Mouse (Mus musculus) stomach, embryonic 14.5 days (tissue): ENCODE data around the gene Id2. TPM values are rescaled to one million over a fixed set of nuclear protein-coding genes. Genes with fewer than 3 reads are reported as not detected.

ENCODE experiments used
- ATAC-seq: fragments of 200-750 bp; cut with Nextera tagmentation; 2 replicates; pipeline ENCODE4 v1.8.0; 2017; ENCODE audit warnings: low read depth, moderate TSS enrichment; ENCODE audit not compliant: insufficient number of reproducible peaks, insufficient read depth, low FRiP score
- H3K27ac ChIP-seq: fragments of 300-500 bp; sonication (generic); 2 replicates; pipeline ENCODE4 v1.5.1; 2014; ENCODE audit warnings: mild to moderate bottlenecking, low read length, moderate library complexity, mixed read lengths
- H3K27me3 ChIP-seq: fragments of 300-500 bp; sonication (generic); 2 replicates; pipeline ENCODE4 v1.6.1; 2014; ENCODE audit warnings: low read length, control low read depth, mixed read lengths; ENCODE audit not compliant: control insufficient read depth, insufficient read depth
- H3K36me3 ChIP-seq: fragments of 300-500 bp; sonication (generic); 2 replicates; pipeline ENCODE4 v1.6.1; 2014; ENCODE audit warnings: mild to moderate bottlenecking, control low read depth, low read length, moderate library complexity, mixed read lengths; ENCODE audit not compliant: control insufficient read depth, insufficient read depth
- H3K4me1 ChIP-seq: fragments of 300-500 bp; sonication (generic); 2 replicates; pipeline ENCODE4 v1.6.1; 2014; ENCODE audit warnings: low read length, control low read depth, mixed read lengths; ENCODE audit not compliant: control insufficient read depth, insufficient read depth
- H3K4me2 ChIP-seq: fragments of 300-500 bp; sonication (generic); replicated peaks from 2 replicates; pipeline ENCODE4 v1.6.1; 2014; ENCODE audit warnings: low read depth, low read length, control low read depth
- H3K4me3 ChIP-seq: fragments of 300-500 bp; sonication (generic); 2 replicates; pipeline ENCODE4 v1.5.1; 2014; ENCODE audit warnings: low read depth, low read length, control low read depth
- H3K9ac ChIP-seq: fragments of 300-500 bp; sonication (generic); replicated peaks from 2 replicates; pipeline ENCODE4 v1.6.1; 2014; ENCODE audit warnings: low read depth, mild to moderate bottlenecking, control low read depth, low read length, moderate library complexity, mixed read lengths
- H3K9me3 ChIP-seq: fragments of 300-500 bp; sonication (generic); 2 replicates; pipeline ENCODE4 v1.6.1; 2016; ENCODE audit warnings: low read depth, low read length, control low read depth; ENCODE audit not compliant: control insufficient read depth
- WGBS: fragments of 180-500 bp; shearing (Covaris S2); extraction: QIAGEN DNeasy Blood & Tissue Kit; methylation state at CpG from one replicate; pipeline ENCODE4 v1.1.7; 2014; 5-methylcytosine and 5-hydroxymethylcytosine counted together
- polyA plus RNA-seq: library from polyadenylated mRNA; unstranded; fragments of >200 nt; fragmentation: Nextera tagmentation; extraction: Ambion mirVana; gene quantifications from 2 replicates; pipeline ENCODE4 v1.2.1, GENCODE M21; 2014

Gene Id2
- polyA plus RNA-seq, 1 experiment from 2014 or later, result 441 TPM

DNA sequence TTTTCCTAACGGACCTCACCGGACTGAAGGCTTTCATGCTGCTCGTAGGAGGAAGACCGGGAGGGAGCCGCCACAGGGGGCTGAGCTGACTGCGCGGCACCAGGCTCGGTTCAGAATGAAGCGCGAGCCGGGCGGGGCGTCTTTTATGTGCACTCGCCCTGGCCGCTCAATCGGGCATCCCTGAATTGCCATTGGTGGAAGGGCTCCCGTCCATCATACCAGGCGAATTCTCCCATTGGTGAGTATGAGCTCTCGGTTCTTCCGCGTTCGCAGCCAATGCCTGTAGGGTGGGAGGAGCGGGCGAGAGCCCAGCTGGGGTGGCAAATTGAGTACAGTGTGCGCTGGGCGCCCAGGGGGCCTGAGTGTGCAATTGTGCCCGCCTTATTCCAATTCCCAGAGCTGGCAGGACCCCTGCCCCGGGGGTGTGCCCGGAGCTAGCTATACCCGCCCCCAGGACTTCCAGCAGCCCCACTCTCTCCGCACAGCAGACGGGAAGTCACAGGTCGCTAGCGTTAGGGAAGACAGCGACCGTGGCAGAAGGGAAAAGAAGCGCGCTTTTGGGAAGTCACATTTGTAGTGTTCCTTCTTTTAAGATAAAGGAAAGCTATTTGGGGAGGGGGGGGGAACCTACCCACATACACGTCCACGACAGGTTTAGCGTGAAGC, 833 bp downstream of the Id2 start:
- Histone ChIP-seq H3K36me3 (no peaks in the 10 kb centered on the region), H3K4me3 (peak overlapping the region; percentile 56), H3K27ac (peak overlapping the region; percentile 94), H3K9ac (peak overlapping the region; percentile 58), H3K27me3 (no peaks in the 10 kb centered on the region), H3K4me1 (peaks cover 28% of the 10 kb centered on the region; the same call in 1 of the 2 replicates), H3K9me3 (no peaks in the 10 kb centered on the region), H3K4me2 (peak overlapping the region; percentile 66)
- under 1% methylated on average over 41 of the region's 41 CpGs for WGBS
- ATAC-seq, result peak; percentile 87

DNA sequence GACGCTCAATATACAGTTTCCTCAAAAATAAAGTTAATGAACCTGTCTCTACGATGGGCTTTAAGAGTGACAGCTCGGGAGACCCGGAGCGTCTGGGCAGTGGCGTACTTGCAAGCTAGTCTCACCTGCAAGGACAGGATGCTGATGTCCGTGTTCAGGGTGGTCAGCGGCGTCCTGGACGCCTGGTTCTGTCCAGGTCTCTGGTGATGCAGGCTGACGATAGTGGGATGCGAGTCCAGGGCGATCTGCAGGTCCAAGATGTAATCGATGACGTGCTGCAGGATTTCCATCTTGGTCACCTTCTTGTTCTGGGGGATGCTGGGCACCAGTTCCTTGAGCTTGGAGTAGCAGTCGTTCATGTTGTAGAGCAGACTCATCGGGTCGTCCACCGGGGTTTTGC, 1.4 kb downstream of the Id2 start:
- no peaks in the 10 kb centered on the region for H3K9me3 ChIP-seq
- no peak for ATAC-seq
- H3K4me1 ChIP-seq, result peaks cover 28% of the 10 kb centered on the region; the same call in 1 of the 2 replicates
- H3K4me3 ChIP-seq, result peak overlapping the region; percentile 56
- under 1% methylated on average over 19 of the region's 19 CpGs for WGBS
- H3K27ac ChIP-seq, result peak overlapping the region; percentile 75; the same call in 1 of the 2 replicates
- H3K27me3 ChIP-seq, result no peaks in the 10 kb centered on the region
- no peaks in the 10 kb centered on the region for H3K36me3 ChIP-seq
- H3K9ac ChIP-seq, result peak overlapping the region; percentile 58
- peak overlapping the region; percentile 66 for H3K4me2 ChIP-seq

DNA sequence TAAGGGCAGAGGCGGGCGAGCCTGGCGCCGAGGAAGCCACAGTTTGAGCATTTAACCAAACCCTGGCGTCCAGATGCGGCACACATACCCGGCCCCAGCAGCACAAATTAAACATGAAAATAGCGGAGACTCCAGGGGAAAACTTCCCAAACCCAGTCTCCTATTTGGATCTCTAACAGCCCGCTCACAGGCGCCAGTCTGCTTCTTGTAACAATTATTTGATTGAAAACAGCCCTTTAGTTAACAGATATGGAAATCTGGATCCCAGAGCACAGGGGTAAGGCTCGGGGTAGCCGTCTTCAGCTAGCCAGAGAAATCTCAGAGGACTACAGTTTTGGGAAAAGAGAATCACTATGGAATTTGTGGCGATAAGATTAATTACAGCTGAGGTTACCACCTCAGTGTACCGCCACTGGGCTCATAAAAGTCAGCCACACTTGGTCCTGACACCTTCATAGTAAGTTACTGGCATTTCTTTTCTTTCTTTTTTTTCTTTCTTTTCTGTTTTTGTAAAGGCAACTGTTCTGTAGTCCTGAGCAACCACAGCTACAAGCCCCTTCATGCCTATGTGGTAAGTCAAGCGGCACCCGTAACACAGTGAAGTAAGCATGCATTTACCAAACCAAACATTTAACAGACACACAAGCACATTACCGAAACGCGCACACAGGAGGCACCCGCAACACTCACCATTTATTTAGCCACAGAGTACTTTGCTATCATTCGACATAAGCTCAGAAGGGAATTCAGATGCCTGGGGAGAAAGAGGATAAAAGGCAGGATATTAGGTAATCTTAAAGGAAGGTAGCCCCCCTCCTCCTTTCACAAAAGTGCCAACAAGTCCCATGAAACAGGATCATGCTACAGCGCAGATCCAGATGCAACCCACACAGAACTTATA, 2.1 kb downstream of the Id2 start:
- no peaks in the 10 kb centered on the region for H3K27me3 ChIP-seq
- WGBS, result 1% methylated on average over 22 of the region's 22 CpGs

DNA sequence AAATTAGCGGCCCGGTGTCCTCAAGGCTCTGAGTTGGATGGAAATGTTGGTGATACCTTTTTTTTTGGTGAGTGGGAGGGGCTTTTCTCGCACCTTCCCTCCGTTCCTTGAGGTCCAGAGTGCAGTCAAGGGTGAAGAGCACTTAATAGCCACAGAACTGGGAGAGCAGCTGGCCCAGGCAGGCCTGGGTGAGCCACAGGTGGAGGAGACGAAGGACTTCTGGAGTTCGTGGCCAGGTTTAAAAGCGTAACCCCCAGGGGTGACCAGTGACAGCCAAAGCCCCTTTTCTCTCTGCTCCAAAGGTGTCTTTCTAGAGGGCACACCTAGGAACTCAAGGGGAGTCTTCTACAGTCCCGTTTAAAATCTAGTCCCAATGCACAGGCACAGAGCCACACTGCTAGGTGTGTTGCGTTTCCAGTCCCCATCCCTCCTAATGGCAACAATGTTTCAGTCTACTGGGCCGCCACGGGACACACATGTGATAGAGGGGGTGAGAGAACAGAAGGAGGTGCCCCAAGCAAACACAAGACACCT, 3.6 kb downstream of the Id2 start:
- WGBS, result 16% methylated on average over 11 of the region's 11 CpGs
- Histone ChIP-seq H3K4me1 (peaks cover 28% of the 10 kb centered on the region; the same call in 1 of the 2 replicates), H3K4me2 (peak overlapping the region; percentile 66), H3K9me3 (no peaks in the 10 kb centered on the region), H3K9ac (peak overlapping the region; percentile 25; the same call in 1 of the 2 replicates), H3K36me3 (no peaks in the 10 kb centered on the region), H3K4me3 (peak overlapping the region; percentile 56), H3K27me3 (no peaks in the 10 kb centered on the region), H3K27ac (peak overlapping the region; percentile 22; the same call in 1 of the 2 replicates)
- ATAC-seq, result no peak

More for the DNA sequence above, 2.1 kb downstream of the Id2 start:
- Histone ChIP-seq H3K4me3 (peak overlapping the region; percentile 56), H3K9me3 (no peaks in the 10 kb centered on the region), H3K4me1 (peaks cover 28% of the 10 kb centered on the region; the same call in 1 of the 2 replicates), H3K9ac (peak overlapping the region; percentile 58), H3K4me2 (peak overlapping the region; percentile 66), H3K27ac (peak overlapping the region; percentile 75), H3K36me3 (no peaks in the 10 kb centered on the region)
- ATAC-seq, result no peak

DNA sequence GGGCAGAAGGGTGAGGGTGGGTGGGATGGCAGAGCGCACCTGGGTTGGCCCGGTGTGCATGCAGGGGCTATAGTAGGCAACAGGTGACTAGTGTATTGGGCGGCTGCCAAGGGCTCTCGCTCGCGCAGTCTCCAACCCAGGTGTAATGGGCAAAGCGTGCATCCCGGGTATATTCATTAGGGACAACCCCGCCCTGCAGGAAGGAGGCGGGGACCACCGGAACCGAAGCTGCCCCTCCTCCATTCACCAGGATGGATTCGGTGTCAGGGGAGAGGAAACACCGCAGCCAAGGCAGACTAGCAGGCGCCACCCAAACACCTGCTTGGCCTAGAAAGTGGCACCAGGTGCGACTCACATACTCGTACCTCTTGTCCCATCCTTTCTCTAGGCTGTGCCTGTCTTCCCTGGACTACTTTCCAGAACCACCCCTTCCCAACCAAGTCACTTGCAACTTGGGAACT, 4.2 kb downstream of the Id2 start:
- Histone ChIP-seq H3K4me1 (peaks cover 24% of the 10 kb centered on the region; the same call in 1 of the 2 replicates), H3K9ac (no peak overlapping the region), H3K4me2 (peak overlapping the region; percentile 66), H3K9me3 (no peaks in the 10 kb centered on the region), H3K4me3 (peak overlapping the region; percentile 56), H3K27ac (peak overlapping the region; percentile 55; the same call in 1 of the 2 replicates), H3K27me3 (no peaks in the 10 kb centered on the region), H3K36me3 (no peaks in the 10 kb centered on the region)
- 4% methylated on average over 17 of the region's 17 CpGs for WGBS
- ATAC-seq, result peak; percentile 21; the same call in 1 of the 2 replicates

DNA sequence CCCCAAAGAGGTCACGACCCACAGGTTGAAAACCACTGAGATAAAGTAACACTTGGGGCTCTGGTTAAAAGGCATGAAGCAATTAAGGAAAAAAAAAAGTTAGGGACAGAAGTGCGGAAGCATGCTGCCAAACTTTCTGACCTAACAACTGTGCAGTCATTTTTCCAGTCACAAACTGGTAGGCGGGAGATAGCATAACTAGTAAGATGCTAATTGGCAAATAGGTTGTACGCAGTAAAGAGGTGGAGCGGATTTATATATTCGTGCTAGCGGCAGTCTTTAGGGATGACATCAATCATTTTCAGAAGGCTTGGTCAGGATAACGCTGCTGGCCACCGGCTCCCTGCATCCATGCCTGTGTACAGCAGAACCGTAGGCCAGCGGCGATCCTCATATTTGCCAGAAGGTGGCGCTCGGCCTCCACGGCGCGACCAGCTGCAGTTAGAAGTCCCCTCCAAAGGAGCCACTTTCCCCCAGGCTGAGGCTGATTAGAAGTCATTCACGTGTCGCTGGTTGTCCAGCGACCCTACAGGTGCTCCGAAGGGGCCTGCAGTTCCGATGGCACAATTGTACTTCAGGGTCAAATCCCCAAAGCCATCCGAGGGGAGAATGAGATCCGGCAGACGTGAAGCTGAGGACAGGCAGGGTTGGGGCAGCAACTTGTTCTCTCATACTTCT, 4.8 kb downstream of the Id2 start:
- H3K9me3 ChIP-seq, result no peaks in the 10 kb centered on the region
- WGBS, result 5% methylated on average over 25 of the region's 25 CpGs
- H3K4me1 ChIP-seq, result peaks cover 19% of the 10 kb centered on the region; the same call in 1 of the 2 replicates
- no peaks in the 10 kb centered on the region for H3K27me3 ChIP-seq
- H3K4me2 ChIP-seq, result peak overlapping the region; percentile 66
- H3K36me3 ChIP-seq, result no peaks in the 10 kb centered on the region
- H3K4me3 ChIP-seq, result peak overlapping the region; percentile 56
- peak; percentile 54; the same call in 1 of the 2 replicates for ATAC-seq
- H3K27ac ChIP-seq, result peak overlapping the region; percentile 55; the same call in 1 of the 2 replicates
- no peak overlapping the region for H3K9ac ChIP-seq

DNA sequence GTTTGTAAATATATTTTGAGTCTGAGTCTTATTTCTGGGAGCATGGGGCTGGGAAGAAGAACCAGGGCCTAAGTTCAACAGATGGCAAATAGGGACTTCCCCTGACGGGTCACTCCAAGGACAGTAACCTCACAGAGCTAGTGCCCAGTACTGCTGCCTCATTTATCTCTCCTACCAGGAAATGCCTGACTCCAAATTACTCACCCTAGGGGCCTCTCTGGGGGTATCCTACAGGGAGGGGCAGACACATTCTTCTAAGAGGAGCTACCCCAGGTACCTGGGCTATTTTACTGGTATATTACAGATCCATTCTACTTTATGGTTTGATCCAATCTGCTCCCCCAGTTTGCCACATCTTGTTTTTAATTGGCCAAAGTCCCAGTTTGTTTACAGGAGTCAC, 7.5 kb downstream of the Id2 start:
- Histone ChIP-seq H3K4me3 (no peak overlapping the region), H3K4me1 (peaks cover 14% of the 10 kb centered on the region; the same call in 1 of the 2 replicates), H3K9me3 (no peaks in the 10 kb centered on the region), H3K36me3 (no peaks in the 10 kb centered on the region), H3K27me3 (no peaks in the 10 kb centered on the region), H3K4me2 (no peak overlapping the region), H3K9ac (no peak overlapping the region), H3K27ac (no peak overlapping the region)
- no peak for ATAC-seq
- WGBS, result 63% methylated on average over 1 of the region's 1 CpGs
